Mouse (Mus musculus): ENCODE measurements around the gene Elavl4. TPM values are rescaled to one million over a fixed set of nuclear protein-coding genes. Genes with fewer than 3 reads are reported as not detected.

Elavl4 gene
- polyA plus RNA-seq (2012; rRNA removed; ENCODE audit: low replicate concordance): 0.46 TPM in 1 of 2 replicates, not detected in the other

DNA sequence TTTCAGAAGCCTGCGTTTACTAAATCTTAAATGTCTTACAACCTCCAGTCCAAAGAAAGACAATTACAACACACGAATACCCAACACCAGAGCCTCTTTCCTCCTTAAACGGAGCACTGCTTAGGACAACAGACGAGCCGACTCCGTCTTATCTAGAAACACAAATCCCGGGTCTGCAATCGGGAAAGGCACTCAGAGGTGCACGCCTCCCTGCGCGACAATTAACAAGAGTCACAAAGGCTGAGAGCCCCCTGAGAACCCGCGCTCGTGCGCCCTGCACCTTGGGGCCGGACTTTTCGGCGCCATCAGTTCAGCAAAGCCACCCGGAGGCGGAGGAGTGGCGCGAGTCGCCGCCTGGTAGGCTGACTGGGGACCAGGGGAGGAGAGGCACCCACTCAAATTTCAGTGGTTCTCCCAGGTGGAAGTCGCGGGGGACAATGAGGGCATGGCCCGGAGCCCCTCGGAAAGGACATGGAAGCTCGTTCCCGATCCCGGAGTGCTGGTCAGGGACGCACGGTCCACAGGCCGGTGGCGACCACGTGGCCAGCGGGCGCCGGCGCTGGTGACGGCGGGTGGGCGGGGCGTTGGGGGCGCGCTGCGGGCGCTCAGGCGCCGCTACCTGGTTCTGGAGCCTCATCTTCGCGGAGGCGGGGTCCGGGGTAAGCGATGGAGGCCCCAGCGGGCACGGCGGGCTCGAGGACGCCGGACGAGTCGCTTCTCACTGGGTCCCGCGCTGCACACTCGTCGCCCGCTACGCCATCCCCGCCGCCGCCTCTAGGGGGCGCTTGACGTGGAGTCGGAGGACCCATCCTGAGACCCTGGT is at the start of gene Elavl4:
Elavl4 (minus strand) TSS at position 732 of the 823 bp plus-strand sequence.

DNA sequence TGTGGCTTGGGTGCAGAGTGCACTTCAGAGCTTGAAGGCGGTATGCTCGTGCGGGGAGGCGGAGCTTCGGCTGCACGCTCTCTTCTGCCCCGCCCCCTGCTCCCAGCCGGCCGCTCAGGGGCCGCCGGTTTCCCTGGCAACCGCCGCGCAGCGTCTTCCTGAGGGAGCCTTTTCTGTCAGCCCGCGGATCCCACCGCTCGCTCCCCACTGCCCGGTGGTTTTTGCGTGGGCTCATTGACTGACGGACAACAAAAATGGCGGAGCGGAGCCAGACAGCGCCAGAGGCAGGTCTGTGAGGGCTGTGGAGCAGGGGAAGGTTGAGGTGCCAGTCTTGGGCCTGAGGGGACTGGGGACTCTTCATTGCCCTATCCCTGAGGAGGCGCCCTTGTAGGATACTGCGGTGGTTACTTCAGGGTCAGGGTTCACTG is 45.9 kb upstream of the Elavl4 start, which contains the start of gene Agbl4:
Agbl4 (plus strand) TSS at position 44 of the 428 bp plus-strand sequence.

Other genes starting within 250 kb of the Elavl4 start
- gene Agbl4, start 45.8 kb upstream of the Elavl4 start, polyA plus RNA-seq (2012; rRNA removed; ENCODE audit: low replicate concordance): not detected in 2 replicates

All from subcutaneous adipose tissue, adult 2 months (tissue).